Mouse (Mus musculus): ENCODE data around the gene Carmil1. TPM values are rescaled to one million over a fixed set of nuclear protein-coding genes. Genes with fewer than 3 reads are reported as not detected.

Gene Carmil1
- 20.3 TPM for polyA plus RNA-seq (2014; fragmentation: Illumina TruSeq; extraction: RNeasy Lipid Tissue Mini Kit (QIAGEN cat#74804); ENCODE audit: low read depth, low replicate concordance)

DNA sequence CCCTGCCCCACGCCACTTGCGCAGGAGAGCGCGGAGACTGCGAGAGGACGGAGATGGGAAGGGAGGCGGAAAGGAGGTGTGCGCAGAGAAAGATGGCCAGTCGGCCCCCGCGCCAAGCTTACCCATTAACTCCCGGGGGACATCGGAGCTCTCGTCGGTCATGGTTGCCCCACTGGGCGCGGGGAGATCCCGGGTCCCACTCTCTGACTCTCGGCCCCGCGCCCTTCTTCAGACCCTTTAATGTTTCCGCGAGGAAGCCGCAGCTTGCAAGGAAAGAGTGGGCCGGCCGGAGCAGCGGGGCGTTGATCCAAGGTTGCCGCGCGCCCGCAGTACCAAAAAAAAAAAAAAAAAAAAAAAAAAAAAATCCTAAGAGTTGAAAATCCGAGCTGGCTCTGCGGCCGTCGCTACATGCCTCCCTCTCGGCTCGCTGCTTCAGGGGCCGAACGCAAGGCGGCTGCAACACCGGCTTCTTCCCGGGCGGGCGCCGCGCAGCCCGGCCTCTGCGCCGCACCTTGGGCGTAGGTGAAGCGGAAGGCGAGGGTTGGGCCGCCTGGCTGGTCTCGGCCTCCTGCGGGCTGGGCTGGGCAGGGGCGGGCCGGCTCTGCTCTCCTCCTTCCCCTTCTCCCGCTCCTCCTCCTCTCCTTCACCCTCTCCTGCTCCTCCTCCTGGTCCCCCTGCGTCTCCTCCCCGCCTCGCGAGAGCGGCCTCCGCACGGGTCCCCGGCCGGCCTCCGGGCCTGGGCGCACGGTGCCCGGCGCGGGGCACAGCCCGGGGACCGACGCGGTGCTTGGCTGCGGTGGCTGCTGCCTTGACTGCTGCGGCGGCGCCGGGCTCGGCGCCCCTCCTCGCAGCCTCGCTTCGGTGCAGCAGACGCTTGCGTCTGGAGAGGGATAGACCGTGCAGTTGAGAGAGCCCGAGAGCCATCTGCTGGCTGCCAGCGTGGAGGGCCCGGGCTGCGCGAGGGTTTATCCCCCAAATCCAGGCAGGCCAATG is at the start of gene Carmil1:
Gene Carmil1 (minus strand): TSS at position 357 of the 993 bp plus-strand sequence.

DNA sequence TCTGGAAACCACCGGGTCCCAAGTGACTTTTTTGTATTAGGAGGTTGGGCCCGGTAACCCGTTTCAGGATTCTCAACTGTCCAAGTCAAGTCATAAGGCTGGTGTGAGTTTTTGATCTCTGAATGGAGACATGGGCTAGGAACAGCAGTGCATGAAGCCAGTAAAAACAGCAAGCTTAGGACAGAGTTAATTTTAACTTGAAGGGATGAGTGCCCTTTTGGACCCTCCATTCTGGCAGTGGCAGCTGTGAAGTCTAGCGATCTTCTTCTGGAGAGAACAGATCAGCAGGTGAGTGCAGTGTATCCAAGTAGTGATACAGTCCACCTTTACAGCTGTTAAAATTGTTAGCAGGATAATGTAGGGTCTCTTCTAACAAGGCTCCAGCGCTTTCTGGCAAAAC is 46.6 kb upstream of the Carmil1 start, which contains the start of gene Cmah:
Gene Cmah (plus strand): TSS at position 204 of the 400 bp plus-strand sequence.

DNA sequence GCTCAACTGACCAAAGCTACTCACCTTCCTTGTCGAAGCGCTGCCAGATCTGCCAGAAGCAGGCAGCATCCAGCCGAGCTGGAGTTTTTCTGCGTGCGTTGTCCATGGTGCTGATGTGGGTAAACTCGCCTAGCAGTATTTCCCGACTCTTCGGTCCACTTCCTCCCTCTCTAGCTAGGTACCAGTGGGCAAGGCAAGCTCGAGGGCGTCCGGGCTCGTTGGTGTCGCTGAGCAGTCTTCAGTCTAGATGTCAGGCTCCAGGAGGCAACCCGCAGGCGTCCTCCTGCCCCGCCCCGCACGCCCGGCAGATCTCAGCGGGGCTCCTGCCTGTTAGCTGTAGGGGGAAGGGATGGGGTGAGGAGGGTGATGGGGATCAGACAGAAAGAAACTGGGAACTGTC is 289.7 kb downstream of the Carmil1 start, which contains the start of gene Scgn:
Gene Scgn (minus strand): TSS at position 287 of the 400 bp plus-strand sequence.

Other genes starting within 250 kb of the Carmil1 start
- gene Cmah, start 46.6 kb upstream of the Carmil1 start, polyA plus RNA-seq (2014; fragmentation: Illumina TruSeq; extraction: RNeasy Lipid Tissue Mini Kit (QIAGEN cat#74804); ENCODE audit: low read depth, low replicate concordance), result 68.8 TPM

All from liver, adult 10 weeks (tissue).